Mouse (Mus musculus) stomach, embryonic 15.5 days (tissue): ENCODE measurements around the gene Zfp691. TPM values are rescaled to one million over a fixed set of nuclear protein-coding genes. Genes with fewer than 3 reads are reported as not detected.

Source experiments
- microRNA counts: library from miRNA; unstranded; fragments of <30 nt; microRNA quantifications from one replicate; lab custom pipeline; 2016
- microRNA-seq: library from miRNA; unstranded; fragments of <30 nt; microRNA quantifications from one replicate; pipeline ENCODE4, GENCODE M21; 2016
- polyA plus RNA-seq: library from polyadenylated mRNA; unstranded; fragments of >200 nt; fragmentation: Nextera tagmentation; extraction: Ambion mirVana; gene quantifications from 2 replicates; pipeline ENCODE4 v1.2.1, GENCODE M21; 2015

Gene Zfp691
- polyA plus RNA-seq, 1 experiment from 2014 or later, result 5.5 TPM

MicroRNAs encoded within 50 kb of the gene (microRNA counts, 519-probe panel; counts per million panel counts)
- 1,846 counts per million, percentile 17 among the panel's probes with 10 or more counts for microRNA mmu-miR-1957 (lab: Ali Mortazavi, UCI)

Small RNA genes within 50 kb of the gene (microRNA-seq; reads per million reads assigned to microRNA genes)
- not detected for gene Mir1957a

Other genes starting within 250 kb of the Zfp691 start
- gene Olfr1328, start 235.6 kb downstream of the Zfp691 start, polyA plus RNA-seq, result not detected in 2 replicates
- not detected in 2 replicates for gene Lao1, start 212.6 kb downstream of the Zfp691 start, polyA plus RNA-seq
- gene Slc2a1, start 65.5 kb downstream of the Zfp691 start, polyA plus RNA-seq, result 119 and 129 TPM in 2 replicates
- gene Ermap, start 15.8 kb upstream of the Zfp691 start, polyA plus RNA-seq, result 13.6 and 30.3 TPM in 2 replicates
- 125 and 128 TPM in 2 replicates for gene Svbp, start 21.1 kb upstream of the Zfp691 start, polyA plus RNA-seq
- not detected in 2 replicates for gene Tmem269, start 44.0 kb upstream of the Zfp691 start, polyA plus RNA-seq
- gene AU022252, start 58.5 kb upstream of the Zfp691 start, polyA plus RNA-seq, result 28.1 and 29.1 TPM in 2 replicates
- gene P3h1, start 58.7 kb upstream of the Zfp691 start, polyA plus RNA-seq, result 33.6 and 37.6 TPM in 2 replicates
- 0.14 TPM in 1 of 2 replicates, not detected in the other for gene Cldn19, start 81.2 kb upstream of the Zfp691 start, polyA plus RNA-seq
- 615 and 648 TPM in 2 replicates for gene Ybx1, start 120.4 kb upstream of the Zfp691 start, polyA plus RNA-seq
- 71.6 and 90.5 TPM in 2 replicates for gene Ppih, start 146.4 kb upstream of the Zfp691 start, polyA plus RNA-seq
- 7.5 and 14.0 TPM in 2 replicates for gene Ccdc30, start 241.3 kb upstream of the Zfp691 start, polyA plus RNA-seq
- gene Ppcs, start 248.2 kb upstream of the Zfp691 start, polyA plus RNA-seq, result 33.5 and 35.4 TPM in 2 replicates
- gene Zmynd12, start 248.6 kb upstream of the Zfp691 start, polyA plus RNA-seq, result 0.26 and 0.46 TPM in 2 replicates